ENCODE assay signal across 9 mouse cellular contexts in genomic region chr7:83599913-83600286, GRCm38 (mm10). TPM values are rescaled to one million over a fixed set of nuclear protein-coding genes. Genes with fewer than 3 reads are reported as not detected.
DNase-seq lines count a peak whose midpoint lies in the region; ATAC-seq lines count a peak whose summit lies in the region.
"Had no signal": no experiment of that assay in that cellular context is flagged by ENCODE, and none has a peak within 500 bp of the region (broad histone marks: within the 10 kb centered on the region; RNA-seq: fewer than 3 reads in every experiment).

No protein-coding gene starts in this region.

- 0 out of 2 replicates have a peak, but pooled peaks cover 2% of the 10 kb centered on the region for H3K4me1 ChIP-seq in neural tube, embryonic 15.5 days
- no peaks in the 10 kb centered on the region for H3K4me1 ChIP-seq in liver, embryonic 13.5 days (replicated peaks)
- H3K4me1 ChIP-seq: hindbrain, embryonic 15.5 days had no signal

- no peaks in the 10 kb centered on the region for H3K9me3 ChIP-seq in neural tube, embryonic 15.5 days (replicated peaks)
- H3K9me3 ChIP-seq in liver, embryonic 13.5 days (replicated peaks): no peaks in the 10 kb centered on the region
- H3K9me3 ChIP-seq: hindbrain, embryonic 15.5 days had no signal

- no peak overlapping the region for H3K4me3 ChIP-seq in neural tube, embryonic 15.5 days (replicated peaks)
- no peak overlapping the region for H3K4me3 ChIP-seq in liver, embryonic 13.5 days (replicated peaks)
- H3K4me3 ChIP-seq: hindbrain, embryonic 15.5 days had no signal

- DNase-seq in neural tube, embryonic 10.5 days (ENCODE audit: extremely low spot score, low spot score): peak; percentile 65
- peak; percentile 28 for DNase-seq in WW6 (ENCODE audit: low read depth, low spot score)
- DNase-seq in cerebellum, postnatal 25 days: peak; percentile 37 to 67
- DNase-seq in heart, postnatal 14 days: peak; percentile 69 to 70
- DNase-seq in liver, embryonic 13.5 days: peak; percentile 29
- DNase-seq in right cerebral cortex, postnatal 14 days: peak; percentile 43
- DNase-seq in MN1 (ENCODE audit: low spot score): no peak

- H3K36me3 ChIP-seq in neural tube, embryonic 15.5 days: no peaks in the 10 kb centered on the region
- H3K36me3 ChIP-seq in liver, embryonic 13.5 days: no peaks in the 10 kb centered on the region
- H3K36me3 ChIP-seq: hindbrain, embryonic 15.5 days had no signal

- intact Hi-C loops in heart, postnatal 14 days (cut with DNase I): loop anchor here (1.0 kb wide), 1 partner anchor 32 kb away; no protein-coding TSS in a partner anchor

- no peak overlapping the region for H3K4me2 ChIP-seq in neural tube, embryonic 15.5 days
- H3K4me2 ChIP-seq in liver, embryonic 13.5 days: no peak overlapping the region
- H3K4me2 ChIP-seq: hindbrain, embryonic 15.5 days had no signal

- H3K27me3 ChIP-seq in neural tube, embryonic 15.5 days (replicated peaks): no peaks in the 10 kb centered on the region
- H3K27me3 ChIP-seq in liver, embryonic 13.5 days: no peaks in the 10 kb centered on the region
- H3K27me3 ChIP-seq: hindbrain, embryonic 15.5 days had no signal

- H3K27ac ChIP-seq in neural tube, embryonic 15.5 days (replicated peaks): no peak overlapping the region
- no peak overlapping the region for H3K27ac ChIP-seq in liver, embryonic 13.5 days
- H3K27ac ChIP-seq: hindbrain, embryonic 15.5 days had no signal

- no peak for ATAC-seq in neural tube, embryonic 15.5 days (ENCODE audit: low FRiP score)
- ATAC-seq in liver, embryonic 13.5 days (ENCODE audit: low read depth): no peak

- 62% methylated on average over 8 of the region's 8 CpGs for WGBS in neural tube, embryonic 15.5 days
- 40% methylated on average over 8 of the region's 8 CpGs for WGBS in liver, embryonic 13.5 days (ENCODE audit: insufficient replicate concordance)

- no peak overlapping the region for H3K9ac ChIP-seq in neural tube, embryonic 15.5 days (replicated peaks)
- H3K9ac ChIP-seq in liver, embryonic 13.5 days: no peak overlapping the region
- H3K9ac ChIP-seq: hindbrain, embryonic 15.5 days had no signal

RNA-seq across cellular contexts. Expression of gene Tmc3, which starts 15.2 kb away (rescaled TPM):
- 0.27 and 2.2 TPM in 2 replicates for polyA plus RNA-seq in neural tube, embryonic 15.5 days (2015; fragmentation: Nextera tagmentation; extraction: Ambion mirVana)
- total RNA-seq in heart, postnatal 14 days (2021): under 1 TPM; 0.33 to 0.59 TPM
- 0.28 and 0.44 TPM in 2 replicates for polyA plus RNA-seq in liver, embryonic 13.5 days (2015; fragmentation: Nextera tagmentation; extraction: Ambion mirVana)

RNA-seq across cellular contexts. Expression of gene Stard5, which starts 31.9 kb away (rescaled TPM):
- polyA plus RNA-seq in neural tube, embryonic 15.5 days (2015; fragmentation: Nextera tagmentation; extraction: Ambion mirVana): 5.8 and 18.3 TPM in 2 replicates
- 10 to 100 TPM; 17.4 to 17.9 TPM for total RNA-seq in heart, postnatal 14 days (2021)
- 6.6 and 8.2 TPM in 2 replicates for polyA plus RNA-seq in liver, embryonic 13.5 days (2015; fragmentation: Nextera tagmentation; extraction: Ambion mirVana)
